In genomic region chr4:148174495-148174862, GRCm38 (mm10) we compare ENCODE assay signal across 14 mouse cellular contexts. TPM values are rescaled to one million over a fixed set of nuclear protein-coding genes. Genes with fewer than 3 reads are reported as not detected.
DNase-seq lines count a peak whose midpoint lies in the region; ATAC-seq and TF ChIP-seq lines count a peak whose summit lies in the region.
"Had no signal": no experiment of that assay in that cellular context is flagged by ENCODE, and none has a peak within 500 bp of the region (broad histone marks: within the 10 kb centered on the region; RNA-seq: fewer than 3 reads in every experiment).

No protein-coding gene starts in this region.

- no peak for TF ChIP-seq CTCF in left cerebral cortex, adult 2 months (IDR thresholded peaks at IDR 0.05)
- no peak for TF ChIP-seq CTCF in liver, postnatal 0 days (IDR thresholded peaks at IDR 0.05; ENCODE audit: low read depth)

- H3K27ac ChIP-seq in left cerebral cortex, adult 2 months, result peak overlapping the region; percentile 82
- H3K27ac ChIP-seq in forebrain, embryonic 15.5 days (replicated peaks), result 0 out of 2 replicates have a peak overlapping the region, but pooled peaks have one; percentile 53
- no peak overlapping the region for H3K27ac ChIP-seq in limb, embryonic 13.5 days
- peak overlapping the region; percentile 76; the same call in 1 of the 2 replicates for H3K27ac ChIP-seq in neural tube, embryonic 15.5 days (replicated peaks)
- no peak overlapping the region for H3K27ac ChIP-seq in liver, postnatal 0 days (ENCODE audit: low read depth)
- H3K27ac ChIP-seq: liver, embryonic 14.5 days had no signal

- H3K9me3 ChIP-seq in forebrain, embryonic 15.5 days, result no peaks in the 10 kb centered on the region
- no peaks in the 10 kb centered on the region for H3K9me3 ChIP-seq in limb, embryonic 13.5 days
- H3K9me3 ChIP-seq in neural tube, embryonic 15.5 days (replicated peaks), result no peaks in the 10 kb centered on the region
- H3K9me3 ChIP-seq in liver, postnatal 0 days (ENCODE audit: low read length), result no peaks in the 10 kb centered on the region
- H3K9me3 ChIP-seq: G1E had no signal

- ATAC-seq in forebrain, embryonic 15.5 days (replicated peaks), result no peak
- ATAC-seq in limb, embryonic 13.5 days (ENCODE audit: low FRiP score, low read depth), result no peak
- no peak for ATAC-seq in neural tube, embryonic 15.5 days (ENCODE audit: low FRiP score)
- ATAC-seq in liver, postnatal 0 days, result no peak
- ATAC-seq: intestine, embryonic 16.5 days had no signal

- peak overlapping the region; percentile 53 for H3K4me2 ChIP-seq in forebrain, embryonic 15.5 days (replicated peaks)
- peak overlapping the region; percentile 45; the same call in 1 of the 2 replicates for H3K4me2 ChIP-seq in limb, embryonic 13.5 days (replicated peaks)
- peak overlapping the region; percentile 57 for H3K4me2 ChIP-seq in neural tube, embryonic 15.5 days
- H3K4me2 ChIP-seq in liver, postnatal 0 days (ENCODE audit: low read depth, low read length), result no peak overlapping the region

- no peak for TF ChIP-seq EP300 in liver, postnatal 0 days (IDR thresholded peaks at IDR 0.05; ENCODE audit: low read depth)

- H3K36me3 ChIP-seq in forebrain, embryonic 15.5 days, result no peaks in the 10 kb centered on the region
- H3K36me3 ChIP-seq in limb, embryonic 13.5 days, result no peaks in the 10 kb centered on the region
- no peaks in the 10 kb centered on the region for H3K36me3 ChIP-seq in neural tube, embryonic 15.5 days
- no peaks in the 10 kb centered on the region for H3K36me3 ChIP-seq in liver, postnatal 0 days (replicated peaks; ENCODE audit: insufficient read depth, low read length)
- H3K36me3 ChIP-seq: G1E had no signal

- intact Hi-C loops in left cerebral cortex, adult 2 months (cut with DNase I), result loop anchor here (2.0 to 5.0 kb wide), 3 partner anchors 40 to 163 kb away; no protein-coding TSS in a partner anchor
- intact Hi-C loops in left cerebral cortex, postnatal 10 days (cut with DNase I), result loop anchor here (5.0 kb wide), 1 partner anchor 113 kb away; the partner anchor contains the start of gene Disp3

- DNase-seq in left cerebral cortex, adult 2 months (ENCODE audit: extremely low spot score in 1 of 2, low spot score in 2 of 2), result no peak
- no peak for DNase-seq in left cerebral cortex, postnatal 10 days (ENCODE audit: extremely low spot score in 1 of 2, low spot score in 2 of 2)
- DNase-seq in liver, postnatal 0 days, result no peak
- DNase-seq in cerebellum, adult 11 months, result no peak
- no peak for DNase-seq in lung, postnatal 25 days (ENCODE audit: low spot score)
- DNase-seq: B cell, adult 2 months; heart, adult 18-20 months; thymus, adult 18-20 months had no signal

- peak overlapping the region; percentile 43 for H3K4me3 ChIP-seq in left cerebral cortex, adult 2 months
- peak overlapping the region; percentile 34 for H3K4me3 ChIP-seq in forebrain, embryonic 15.5 days
- H3K4me3 ChIP-seq in limb, embryonic 13.5 days, result no peak overlapping the region
- no peak overlapping the region; the same call in 1 of the 2 replicates for H3K4me3 ChIP-seq in neural tube, embryonic 15.5 days (replicated peaks)
- no peak overlapping the region for H3K4me3 ChIP-seq in liver, postnatal 0 days (ENCODE audit: low read depth, low read length)

- peak overlapping the region; percentile 45 for H3K9ac ChIP-seq in forebrain, embryonic 15.5 days (replicated peaks)
- no peak overlapping the region for H3K9ac ChIP-seq in limb, embryonic 13.5 days
- 0 out of 2 replicates have a peak overlapping the region, but pooled peaks have one; percentile 34 for H3K9ac ChIP-seq in neural tube, embryonic 15.5 days (replicated peaks)
- H3K9ac ChIP-seq in liver, postnatal 0 days (replicated peaks), result no peak overlapping the region
- H3K9ac ChIP-seq: liver, embryonic 14.5 days had no signal

- H3K27me3 ChIP-seq in forebrain, embryonic 15.5 days, result peaks cover 51% of the 10 kb centered on the region
- peaks cover 93% of the 10 kb centered on the region for H3K27me3 ChIP-seq in limb, embryonic 13.5 days
- H3K27me3 ChIP-seq in neural tube, embryonic 15.5 days (replicated peaks), result peaks cover 24% of the 10 kb centered on the region
- H3K27me3 ChIP-seq in liver, postnatal 0 days (ENCODE audit: insufficient read depth, low read length), result peaks cover 62% of the 10 kb centered on the region

- H3K4me1 ChIP-seq in forebrain, embryonic 15.5 days, result peaks cover 14% of the 10 kb centered on the region
- H3K4me1 ChIP-seq in limb, embryonic 13.5 days, result peaks cover 7% of the 10 kb centered on the region
- peaks cover 28% of the 10 kb centered on the region for H3K4me1 ChIP-seq in neural tube, embryonic 15.5 days
- no peaks in the 10 kb centered on the region for H3K4me1 ChIP-seq in liver, postnatal 0 days (ENCODE audit: insufficient read depth)

- 3% methylated on average over 12 of the region's 12 CpGs for WGBS in forebrain, embryonic 15.5 days
- 16% methylated on average over 12 of the region's 12 CpGs for whole genome bisulfite sequencing in limb, embryonic 13.5 days
- 11% methylated on average over 12 of the region's 12 CpGs for WGBS in neural tube, embryonic 15.5 days
- WGBS in liver, postnatal 0 days (ENCODE audit: insufficient replicate concordance), result 29% methylated on average over 12 of the region's 12 CpGs

RNA-seq across cellular contexts. Expression of gene Fbxo2, which starts 14.1 kb away (rescaled TPM):
- 100 to 1,000 TPM; 101 to 107 TPM for total RNA-seq in left cerebral cortex, adult 2 months (2021)
- 10 to 100 TPM; 26.8 to 33.0 TPM for total RNA-seq in left cerebral cortex, postnatal 10 days (2021)
- polyA plus RNA-seq in forebrain, embryonic 15.5 days (2015; fragmentation: Nextera tagmentation; extraction: Ambion mirVana), result 4.5 and 4.7 TPM in 2 replicates
- 5.5 and 5.9 TPM in 2 replicates for polyA plus RNA-seq in limb, embryonic 13.5 days (2015; fragmentation: Nextera tagmentation; extraction: Ambion mirVana)
- polyA plus RNA-seq in neural tube, embryonic 15.5 days (2015; fragmentation: Nextera tagmentation; extraction: Ambion mirVana), result 17.2 and 19.0 TPM in 2 replicates
- 0.19 TPM in 1 of 2 replicates, not detected in the other for polyA plus RNA-seq in liver, postnatal 0 days (2015; fragmentation: Nextera tagmentation; extraction: Ambion mirVana)

RNA-seq across cellular contexts. Expression of gene Fbxo44, which starts 14.2 kb away (rescaled TPM):
- total RNA-seq in left cerebral cortex, adult 2 months (2021), result 100 to 1,000 TPM; 140 to 156 TPM
- total RNA-seq in left cerebral cortex, postnatal 10 days (2021), result 10 to 100 TPM; 87.6 to 89.9 TPM
- polyA plus RNA-seq in forebrain, embryonic 15.5 days (2015; fragmentation: Nextera tagmentation; extraction: Ambion mirVana), result 60.7 and 64.6 TPM in 2 replicates
- polyA plus RNA-seq in limb, embryonic 13.5 days (2015; fragmentation: Nextera tagmentation; extraction: Ambion mirVana), result 14.6 and 16.6 TPM in 2 replicates
- polyA plus RNA-seq in neural tube, embryonic 15.5 days (2015; fragmentation: Nextera tagmentation; extraction: Ambion mirVana), result 89.4 and 104 TPM in 2 replicates
- polyA plus RNA-seq in liver, postnatal 0 days (2015; fragmentation: Nextera tagmentation; extraction: Ambion mirVana), result 0.81 and 0.97 TPM in 2 replicates

RNA-seq across cellular contexts. Expression of gene Fbxo6, which starts 22.5 kb away (rescaled TPM):
- 10 to 100 TPM; 28.9 to 30.2 TPM for total RNA-seq in left cerebral cortex, adult 2 months (2021)
- total RNA-seq in left cerebral cortex, postnatal 10 days (2021), result 10 to 100 TPM; 23.5 to 28.1 TPM
- polyA plus RNA-seq in forebrain, embryonic 15.5 days (2015; fragmentation: Nextera tagmentation; extraction: Ambion mirVana), result 15.6 and 18.0 TPM in 2 replicates
- polyA plus RNA-seq in limb, embryonic 13.5 days (2015; fragmentation: Nextera tagmentation; extraction: Ambion mirVana), result 11.9 and 13.0 TPM in 2 replicates
- polyA plus RNA-seq in neural tube, embryonic 15.5 days (2015; fragmentation: Nextera tagmentation; extraction: Ambion mirVana), result 20.6 and 21.9 TPM in 2 replicates
- polyA plus RNA-seq in liver, postnatal 0 days (2015; fragmentation: Nextera tagmentation; extraction: Ambion mirVana), result 30.1 and 32.0 TPM in 2 replicates

RNA-seq across cellular contexts. Expression of gene Draxin, which starts 44.0 kb away (rescaled TPM):
- under 1 TPM; 0.20 to 0.30 TPM for total RNA-seq in left cerebral cortex, adult 2 months (2021)
- total RNA-seq in left cerebral cortex, postnatal 10 days (2021), result 1 to 10 TPM; 2.7 to 3.1 TPM
- polyA plus RNA-seq in forebrain, embryonic 15.5 days (2015; fragmentation: Nextera tagmentation; extraction: Ambion mirVana), result 21.2 TPM in 2 replicates
- polyA plus RNA-seq in limb, embryonic 13.5 days (2015; fragmentation: Nextera tagmentation; extraction: Ambion mirVana), result 0.76 and 0.80 TPM in 2 replicates
- polyA plus RNA-seq in neural tube, embryonic 15.5 days (2015; fragmentation: Nextera tagmentation; extraction: Ambion mirVana), result 7.3 and 10.4 TPM in 2 replicates
- polyA plus RNA-seq in liver, postnatal 0 days (2015; fragmentation: Nextera tagmentation; extraction: Ambion mirVana), result 0.04 and 0.05 TPM in 2 replicates
- polyA plus RNA-seq: G1E had no signal

RNA-seq across cellular contexts. Expression of gene Mad2l2, which starts 44.3 kb away (rescaled TPM):
- total RNA-seq in left cerebral cortex, adult 2 months (2021), result 10 to 100 TPM; 14.2 to 16.1 TPM
- total RNA-seq in left cerebral cortex, postnatal 10 days (2021), result 10 to 100 TPM; 14.6 to 15.7 TPM
- polyA plus RNA-seq in forebrain, embryonic 15.5 days (2015; fragmentation: Nextera tagmentation; extraction: Ambion mirVana), result 123 and 127 TPM in 2 replicates
- 78.3 and 85.2 TPM in 2 replicates for polyA plus RNA-seq in limb, embryonic 13.5 days (2015; fragmentation: Nextera tagmentation; extraction: Ambion mirVana)
- polyA plus RNA-seq in neural tube, embryonic 15.5 days (2015; fragmentation: Nextera tagmentation; extraction: Ambion mirVana), result 99.2 and 99.9 TPM in 2 replicates
- polyA plus RNA-seq in liver, postnatal 0 days (2015; fragmentation: Nextera tagmentation; extraction: Ambion mirVana), result 16.9 and 18.8 TPM in 2 replicates

Comparison
In these comparisons a context has a peak if more than half of its experiments do, and no peak if none do; other contexts are left out.
1. H3K27ac ChIP-seq: peak in left cerebral cortex, adult 2 months (single experiment), forebrain, embryonic 15.5 days (single experiment) and neural tube, embryonic 15.5 days (single experiment); none in limb, embryonic 13.5 days (single experiment) and liver, postnatal 0 days (single experiment).
2. H3K4me3 ChIP-seq: peak in left cerebral cortex, adult 2 months (single experiment) and forebrain, embryonic 15.5 days (single experiment); none in limb, embryonic 13.5 days (single experiment), neural tube, embryonic 15.5 days (single experiment) and liver, postnatal 0 days (single experiment).
3. H3K9ac ChIP-seq: peak in forebrain, embryonic 15.5 days (single experiment) and neural tube, embryonic 15.5 days (single experiment); none in limb, embryonic 13.5 days (single experiment) and liver, postnatal 0 days (single experiment).